Mouse (Mus musculus) layer of hippocampus, adult 8-10 months (tissue): ENCODE measurements around the gene Dscaml1. TPM values are rescaled to one million over a fixed set of nuclear protein-coding genes. Genes with fewer than 3 reads are reported as not detected.

ENCODE experiments used
- DNase-seq, 2 experiments: peaks; one replicate each; pipeline ENCODE4 v3.0.0; 2022; ENCODE audit warnings: low spot score in 2 of 2
- total RNA-seq, 4 experiments: library from RNA; stranded (reverse); gene quantifications; 2 replicates each; pipeline ENCODE4 v1.2.4; 2022

The Dscaml1 gene
- 100 to 1,000 TPM in 1 of 4 experiments, 10 to 100 TPM in 3; 84.0 to 101 (median 88.8) TPM for total RNA-seq

DNA sequence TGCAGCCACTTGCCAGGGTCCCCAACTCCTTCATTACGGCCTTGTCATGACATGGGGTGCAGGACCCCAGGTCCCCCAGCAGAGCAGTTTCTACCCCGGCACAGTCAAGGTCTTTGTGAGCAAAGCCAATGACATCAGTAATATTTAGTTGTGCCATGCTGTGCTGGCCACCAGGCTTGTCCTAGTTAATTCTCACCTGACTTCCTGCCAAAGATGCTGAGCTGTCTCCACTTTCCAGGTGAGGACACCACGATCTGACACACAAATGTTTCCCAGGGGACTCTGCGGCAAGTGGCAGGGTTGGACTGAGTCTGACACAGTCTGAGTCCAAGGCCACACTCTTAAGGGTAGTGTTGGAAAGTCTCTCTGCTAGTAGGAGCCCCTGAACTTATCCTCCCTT, at the start of gene Dscaml1:
TSS of gene Dscaml1 (plus strand) at position 173 of the 400 bp plus-strand sequence.
- DNase-seq = no peak

DNA sequence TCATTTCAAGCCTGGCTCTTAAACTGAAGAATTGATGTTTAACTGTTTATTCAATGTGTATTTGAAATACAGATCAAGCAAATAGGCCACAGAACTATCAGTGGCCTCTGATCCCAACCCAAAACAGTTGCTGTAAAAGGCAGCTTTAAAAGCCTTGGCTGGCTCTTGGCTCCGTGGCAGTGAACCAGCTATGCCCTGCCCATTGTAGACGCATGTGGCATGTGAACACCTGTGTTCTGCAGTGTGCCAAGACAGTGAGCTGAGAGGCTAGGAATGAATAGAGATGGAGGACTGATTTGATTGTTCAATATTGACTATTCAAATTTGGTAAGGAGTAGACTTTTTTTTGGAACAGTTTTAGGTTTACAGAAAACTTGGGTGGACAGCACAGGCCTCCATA, 49.5 kb upstream of the Dscaml1 start:
- no peak for DNase-seq

DNA sequence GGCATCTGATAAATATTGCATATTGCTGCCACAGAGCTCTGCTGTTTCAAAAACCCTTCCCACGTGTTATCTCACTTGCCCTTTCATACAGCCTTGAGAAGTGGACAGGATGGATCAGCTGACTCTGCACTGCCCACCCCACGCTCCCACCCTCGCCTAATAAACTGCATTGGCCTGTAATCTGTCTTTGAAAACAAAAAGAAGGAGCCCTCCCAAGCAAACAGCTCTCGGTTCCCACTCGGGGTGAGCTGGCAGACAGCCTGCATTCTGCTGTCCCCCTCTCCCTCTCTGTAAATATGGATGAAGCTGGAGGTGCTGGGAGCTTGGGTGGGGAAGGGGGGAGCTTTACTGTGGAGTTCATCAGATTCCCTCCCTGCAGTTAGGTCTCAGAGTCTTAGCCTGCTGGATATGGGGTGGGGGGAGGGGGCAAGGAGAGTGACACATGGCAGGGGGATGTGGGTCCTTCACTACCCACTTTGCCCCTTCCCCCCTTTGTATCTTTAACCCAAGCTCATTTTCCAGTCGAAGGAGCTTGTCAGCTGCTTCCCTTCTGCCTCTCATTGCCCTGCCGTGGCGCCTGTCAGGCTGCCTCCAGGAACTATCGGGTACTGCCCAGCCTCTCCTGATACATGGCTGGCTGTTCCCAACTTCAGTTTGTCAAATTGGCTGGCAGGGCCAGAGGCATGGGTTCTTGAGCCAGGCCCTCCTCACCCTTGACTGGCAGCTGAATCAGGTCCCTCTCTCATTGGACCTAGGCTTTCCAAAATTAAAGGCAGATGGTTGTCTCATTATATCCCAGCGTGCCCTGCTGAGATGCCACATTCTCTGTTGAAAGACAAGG, 45.8 kb upstream of the Dscaml1 start:
- DNase-seq = no peak

DNA sequence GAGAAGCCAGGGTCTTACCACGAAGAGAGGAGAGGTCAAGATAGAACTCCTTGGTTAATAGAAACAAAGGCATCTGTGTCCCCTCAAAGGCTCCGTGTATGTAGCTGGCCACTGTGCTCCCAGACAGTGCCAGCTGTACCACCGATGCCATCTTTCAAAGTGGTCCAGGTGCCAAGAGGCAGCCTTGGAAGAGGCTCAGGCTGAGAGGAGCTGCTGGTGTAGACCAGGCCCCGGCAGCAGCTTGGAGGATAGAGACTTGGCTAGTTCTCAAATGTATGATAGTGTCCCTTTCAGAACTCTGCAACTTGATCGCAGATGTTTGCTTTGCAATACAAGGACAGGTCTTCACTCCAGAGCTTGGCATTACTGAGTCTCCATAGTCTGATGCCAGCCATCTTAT, 44.1 kb upstream of the Dscaml1 start:
- no peak for DNase-seq

DNA sequence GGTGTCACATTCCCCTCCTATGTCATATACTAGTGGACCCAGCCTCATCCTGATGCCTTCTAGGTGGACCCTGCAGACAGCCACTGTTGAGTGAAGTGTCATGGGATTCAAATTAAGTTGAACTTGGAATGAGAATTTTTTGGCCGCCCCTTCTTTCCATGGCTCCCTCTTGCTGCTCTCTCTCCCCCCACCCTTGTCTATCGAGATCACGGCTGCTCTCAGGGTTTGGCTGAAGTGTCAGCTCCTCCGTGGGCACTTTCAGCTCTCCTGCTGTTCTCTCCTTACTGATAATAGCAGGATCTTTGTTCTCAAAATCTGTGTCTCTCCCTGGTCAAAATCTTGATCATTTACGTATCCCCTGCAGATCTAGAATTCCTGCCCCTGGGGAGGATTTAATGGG, 43.6 kb upstream of the Dscaml1 start:
- no peak for DNase-seq

DNA sequence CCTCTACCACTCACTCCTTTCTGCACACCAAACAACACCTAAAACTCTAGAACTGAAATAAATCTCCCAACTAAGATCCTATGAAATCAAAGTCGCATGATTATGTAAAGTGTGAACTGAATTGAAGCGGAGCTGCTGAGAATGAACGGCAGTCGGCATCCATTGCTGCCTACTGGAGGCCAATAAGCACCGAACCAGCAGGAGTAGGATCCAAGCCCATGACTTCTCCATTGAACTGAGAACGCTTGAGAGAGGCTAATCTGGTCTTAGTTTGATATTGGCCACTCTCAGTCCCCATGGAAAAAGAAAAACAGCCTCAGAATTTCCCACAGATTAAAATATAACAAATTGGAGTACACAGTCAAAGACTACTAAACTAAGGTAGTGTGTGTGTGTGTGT, 42.5 kb upstream of the Dscaml1 start:
- no peak for DNase-seq

DNA sequence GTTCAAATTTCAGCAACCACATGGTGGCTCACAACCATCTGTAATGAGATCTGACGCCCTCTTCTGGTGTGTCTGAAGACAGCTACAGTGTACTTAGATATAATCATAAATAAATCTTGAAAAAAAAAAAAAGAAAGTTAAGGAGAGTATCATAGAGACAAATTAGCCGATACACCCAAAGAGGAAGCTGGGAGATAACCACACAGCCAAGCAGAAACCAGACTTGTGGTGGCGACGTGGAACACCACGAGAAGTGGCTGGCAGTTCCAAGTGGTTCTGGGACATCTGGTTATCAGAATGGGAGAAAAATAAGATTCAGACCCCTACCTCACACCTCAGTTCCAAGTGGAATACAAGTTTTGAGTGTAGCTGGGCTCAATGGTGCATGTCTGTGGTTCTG, 39.7 kb upstream of the Dscaml1 start:
- DNase-seq = no peak

DNA sequence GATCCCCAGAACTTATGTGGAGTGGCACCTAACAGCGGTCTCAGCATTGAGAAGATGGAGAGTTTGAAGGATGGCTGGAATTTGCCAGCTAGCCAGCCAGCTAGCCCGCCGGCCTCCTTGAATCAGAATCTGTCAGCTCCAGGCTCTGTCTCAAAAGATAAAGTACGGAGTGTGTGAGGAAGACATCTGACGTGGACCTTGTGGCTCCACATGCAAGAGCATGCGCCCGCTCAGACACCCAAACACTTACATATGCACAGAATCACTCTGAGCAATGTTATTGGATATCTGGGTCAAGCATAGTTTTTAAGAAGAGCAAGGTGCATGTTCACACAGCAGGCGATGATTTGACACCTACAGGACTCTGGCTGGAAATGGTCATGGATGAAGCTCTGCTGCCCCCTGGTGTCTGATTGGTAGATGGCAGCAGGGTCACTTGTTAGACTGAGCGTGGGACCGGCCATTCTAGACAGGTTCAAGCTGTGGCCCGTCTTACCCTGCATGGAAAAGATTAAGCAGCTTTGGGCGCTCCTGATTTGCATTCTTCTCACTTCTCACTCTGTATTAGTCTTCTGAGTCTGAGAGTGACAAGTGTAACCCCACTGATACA, 37.9 kb upstream of the Dscaml1 start:
- peak; percentile 75 to 93 for DNase-seq

DNA sequence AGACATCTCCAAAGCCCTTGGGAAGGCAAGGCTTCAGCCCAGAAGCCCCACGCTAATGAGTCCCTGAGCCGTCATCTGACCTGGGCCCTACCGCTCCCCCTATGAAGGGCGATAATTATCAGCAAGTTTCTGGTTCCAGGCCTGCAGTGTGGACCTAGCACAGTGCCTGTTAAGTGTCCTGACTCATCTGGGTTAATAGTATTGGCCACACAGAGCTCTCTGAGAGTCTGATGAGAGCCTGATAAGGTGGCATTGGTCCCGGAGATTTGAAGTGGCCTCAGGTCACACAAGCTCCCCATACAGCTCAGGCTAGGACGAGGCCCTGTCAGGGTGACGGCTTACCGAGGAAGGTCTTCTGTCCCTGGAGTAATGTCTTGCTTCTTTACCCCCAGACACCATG, 36.8 kb upstream of the Dscaml1 start:
- DNase-seq = no peak

DNA sequence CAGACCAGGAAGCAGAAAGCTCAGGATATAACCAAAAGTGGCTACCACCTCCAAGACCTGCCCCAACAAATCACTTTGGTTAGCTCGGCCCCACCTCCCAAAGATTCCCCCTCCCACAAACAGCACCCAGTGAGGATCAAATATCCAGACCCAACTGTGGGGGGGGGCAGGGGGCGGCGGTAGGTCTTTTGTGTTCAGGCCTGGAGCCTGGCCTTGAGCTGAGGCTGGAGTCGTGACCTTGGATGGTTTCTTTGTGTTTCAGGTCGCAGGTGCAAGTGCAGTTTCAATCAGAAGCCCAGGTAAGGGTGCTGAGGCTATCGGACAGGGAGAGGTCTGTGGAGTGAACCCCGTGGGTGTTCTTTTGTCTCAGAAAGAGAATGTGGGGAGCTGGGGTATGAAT, 35.1 kb upstream of the Dscaml1 start:
- DNase-seq = no peak

DNA sequence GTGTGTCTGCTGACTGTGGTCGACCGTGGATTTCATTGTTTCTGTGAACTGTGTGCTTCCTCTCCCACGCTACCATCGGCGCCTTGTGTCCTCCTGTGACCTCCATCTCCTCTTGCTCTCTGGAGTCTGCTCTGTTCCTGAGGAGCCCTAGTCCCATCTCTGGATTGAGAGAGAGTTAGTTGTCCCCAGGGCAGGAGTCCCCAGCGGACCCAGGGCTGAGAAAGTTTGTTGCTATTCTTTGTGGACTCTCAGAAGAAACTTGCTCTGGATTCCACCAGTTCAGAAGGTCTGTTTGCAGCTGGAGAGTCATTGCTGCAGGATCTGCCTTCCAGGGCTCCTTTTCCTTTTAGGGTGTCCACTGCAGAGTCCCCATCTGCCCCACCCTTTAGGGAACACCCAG, 31.2 kb upstream of the Dscaml1 start:
- DNase-seq = no peak

DNA sequence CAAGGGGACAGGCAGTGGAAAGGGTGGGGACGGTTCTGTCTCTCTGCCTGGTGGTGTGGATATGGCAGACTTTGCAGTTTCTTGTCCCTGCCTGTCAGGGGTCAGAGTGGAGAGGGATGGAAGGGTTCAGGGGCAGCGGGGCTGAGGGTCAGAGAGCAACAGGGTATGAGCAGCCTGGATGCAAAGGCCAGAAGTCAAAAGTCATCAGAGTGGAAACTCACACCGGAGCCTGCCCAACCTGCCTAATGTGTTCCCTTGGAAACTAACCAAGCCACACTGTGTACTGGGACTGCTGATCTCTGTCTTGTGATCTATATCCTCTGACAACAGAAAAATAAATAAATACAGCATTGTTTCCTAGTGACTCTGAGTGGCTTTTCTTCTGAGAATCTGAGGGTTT, 30.6 kb upstream of the Dscaml1 start:
- no peak for DNase-seq

DNA sequence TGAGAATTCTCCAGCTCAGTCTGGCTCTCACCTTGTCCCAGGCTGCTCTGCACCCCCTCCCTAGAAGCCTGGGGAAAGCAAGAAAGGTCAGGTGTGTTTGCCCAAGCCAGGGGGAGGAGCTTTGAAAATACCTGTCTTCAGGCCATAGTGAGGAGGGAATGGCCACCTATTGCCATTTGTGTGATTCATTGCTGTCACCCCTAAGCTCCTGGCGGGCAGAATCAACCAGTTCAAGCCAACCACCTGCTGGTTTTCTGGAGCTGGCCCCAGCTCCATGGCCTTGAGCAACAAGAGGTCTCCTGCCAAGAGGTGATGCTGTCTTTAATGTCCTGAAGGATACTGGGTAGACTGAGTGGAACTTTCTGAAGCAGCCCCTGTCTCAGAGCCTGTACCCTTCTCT, 28.1 kb upstream of the Dscaml1 start:
- DNase-seq = no peak

DNA sequence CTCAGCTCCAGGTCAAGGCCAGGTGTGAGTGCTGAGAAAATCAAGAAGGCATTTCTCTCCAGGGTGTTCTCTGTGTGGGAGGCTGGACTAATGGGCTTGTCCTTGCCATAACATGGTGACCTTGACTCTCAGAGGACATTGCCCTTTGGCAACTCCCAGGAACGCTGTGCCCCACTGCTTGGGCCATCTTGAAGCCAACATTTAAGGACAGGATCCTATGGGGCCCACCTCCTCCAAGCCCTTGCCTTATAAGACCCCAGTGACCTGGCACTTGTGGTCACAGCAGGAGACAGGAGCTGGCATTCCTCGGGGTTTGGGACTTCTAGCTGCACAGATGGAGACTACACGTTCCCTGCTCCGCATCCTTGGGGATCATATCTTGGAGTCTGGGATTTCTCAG, 27.0 kb upstream of the Dscaml1 start, which contains the start of gene Fxyd2:
TSS of gene Fxyd2 (plus strand) at position 236 of the 400 bp plus-strand sequence.
- DNase-seq = no peak

DNA sequence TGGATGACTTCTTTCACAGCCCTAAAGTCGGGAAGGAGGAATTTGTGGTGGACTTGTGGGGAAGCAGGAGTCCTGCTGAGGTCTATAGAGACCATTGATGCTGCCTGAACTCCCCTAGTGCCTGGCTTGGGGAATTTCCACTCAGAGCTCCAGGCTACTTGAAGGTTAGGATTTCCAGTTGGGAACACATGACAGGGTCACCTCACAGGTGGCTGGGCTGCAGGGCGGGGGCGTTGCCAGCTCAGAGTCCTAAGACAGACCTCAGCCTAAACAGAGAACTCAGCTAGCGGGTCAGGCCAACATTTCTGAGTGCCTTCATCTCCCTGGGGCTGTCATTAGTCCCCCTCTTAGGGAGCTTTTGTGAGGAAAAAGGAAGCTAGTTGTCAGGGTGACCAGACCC, 24.6 kb upstream of the Dscaml1 start:
- DNase-seq = no peak

DNA sequence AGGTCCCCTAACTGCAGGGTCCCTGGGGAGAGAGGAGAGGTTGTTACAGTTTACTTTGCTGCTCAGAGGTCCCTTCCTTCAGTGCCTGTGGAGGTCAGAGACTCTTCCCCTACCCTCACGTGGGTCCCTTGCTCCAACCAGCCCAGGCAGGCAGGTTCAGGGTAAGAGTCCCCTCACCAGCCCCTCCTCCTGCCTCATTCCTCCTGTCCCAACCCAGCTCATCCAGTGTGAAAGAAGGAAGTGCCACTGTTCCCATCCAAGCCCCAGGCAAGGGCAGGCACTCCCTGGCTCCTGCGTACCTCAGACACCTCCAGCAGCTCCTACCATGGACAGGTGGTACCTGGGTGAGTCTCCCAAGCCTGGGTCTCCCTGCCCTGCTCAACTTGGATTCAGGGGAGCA, 23.5 kb upstream of the Dscaml1 start:
- DNase-seq = no peak

DNA sequence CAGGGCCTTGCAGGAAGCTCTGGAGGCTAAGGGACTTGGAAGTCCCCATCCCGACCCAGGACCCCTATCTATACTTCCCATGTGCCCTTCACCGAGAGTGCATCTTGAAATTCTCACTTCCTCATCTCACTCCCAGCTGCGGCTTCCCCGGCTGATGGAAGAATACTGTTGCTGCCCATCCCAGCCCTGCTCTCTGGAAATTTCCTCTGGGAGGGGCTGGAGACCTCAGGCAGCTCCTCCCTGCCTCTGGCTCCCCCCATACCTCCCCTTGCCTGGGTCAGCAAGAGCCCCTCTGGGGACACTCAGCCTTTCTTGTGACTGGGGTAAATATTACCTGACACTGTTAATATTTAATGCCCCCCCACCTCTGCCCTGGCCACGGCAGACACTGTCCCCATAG, 20.7 kb upstream of the Dscaml1 start:
- no peak for DNase-seq

DNA sequence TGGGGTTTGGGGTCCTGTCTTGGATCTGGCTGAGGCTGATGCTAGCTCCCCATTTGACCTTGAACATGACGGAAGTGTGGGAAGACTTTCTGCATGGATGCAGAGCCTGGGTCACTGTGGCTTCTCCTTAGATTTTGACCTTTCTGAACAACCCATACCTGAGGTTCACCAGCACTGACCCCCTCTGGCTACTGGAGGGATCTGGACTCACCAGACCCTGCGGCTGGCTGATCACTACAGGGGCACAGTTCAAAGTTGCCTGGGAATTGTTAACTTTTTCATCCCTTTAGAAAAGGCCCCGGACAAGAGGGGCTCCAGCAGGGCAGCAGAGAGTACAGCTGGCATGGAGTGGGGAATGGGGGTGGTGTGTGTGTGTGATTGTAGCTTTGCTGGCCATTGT, 19.6 kb upstream of the Dscaml1 start:
- DNase-seq = no peak

DNA sequence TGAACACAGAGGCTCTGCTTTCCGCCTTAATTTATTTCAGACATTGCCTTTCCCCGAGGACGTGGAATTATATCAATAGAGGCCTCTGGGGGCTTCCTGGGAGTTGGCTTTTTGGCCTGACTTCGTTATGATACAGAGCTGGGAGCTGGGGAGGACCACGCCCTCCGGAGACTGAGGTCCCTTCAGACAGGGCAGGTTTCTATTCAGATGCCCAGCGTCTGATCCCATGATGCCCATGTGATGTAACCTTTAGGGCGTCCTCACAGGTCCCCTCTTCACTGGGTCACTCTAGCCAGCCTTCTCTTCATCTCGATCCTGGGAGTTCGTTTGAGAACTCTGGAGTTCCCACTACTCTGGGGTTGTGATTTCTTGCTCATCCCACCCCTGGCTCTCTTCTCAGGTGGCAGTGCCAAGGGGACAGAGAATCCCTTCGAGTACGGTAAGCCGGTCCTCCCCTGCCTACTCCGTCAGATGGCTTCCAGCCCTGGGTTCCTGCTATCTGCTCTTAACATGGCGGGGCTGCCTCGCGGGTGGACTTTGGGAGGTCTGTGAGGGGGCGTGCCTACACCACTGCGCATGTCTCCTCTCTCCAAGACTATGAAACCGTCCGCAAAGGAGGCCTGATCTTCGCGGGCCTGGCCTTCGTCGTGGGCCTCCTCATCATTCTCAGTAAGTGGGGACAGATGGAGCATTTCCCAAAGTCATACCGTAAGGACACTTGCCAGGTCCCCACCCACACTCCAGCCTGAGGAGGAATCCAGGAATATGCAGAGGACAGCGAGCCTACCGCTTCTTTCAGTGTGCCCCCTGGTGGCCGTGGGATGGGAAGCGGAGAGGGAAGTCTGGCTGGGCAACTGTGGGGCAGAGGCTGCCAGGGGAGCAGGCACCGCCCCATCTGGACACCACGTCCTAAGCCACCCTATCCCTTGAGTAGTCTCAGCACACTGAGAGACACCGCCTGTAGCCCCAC, 18.4 kb upstream of the Dscaml1 start:
- peak; percentile 67 to 79 for DNase-seq

DNA sequence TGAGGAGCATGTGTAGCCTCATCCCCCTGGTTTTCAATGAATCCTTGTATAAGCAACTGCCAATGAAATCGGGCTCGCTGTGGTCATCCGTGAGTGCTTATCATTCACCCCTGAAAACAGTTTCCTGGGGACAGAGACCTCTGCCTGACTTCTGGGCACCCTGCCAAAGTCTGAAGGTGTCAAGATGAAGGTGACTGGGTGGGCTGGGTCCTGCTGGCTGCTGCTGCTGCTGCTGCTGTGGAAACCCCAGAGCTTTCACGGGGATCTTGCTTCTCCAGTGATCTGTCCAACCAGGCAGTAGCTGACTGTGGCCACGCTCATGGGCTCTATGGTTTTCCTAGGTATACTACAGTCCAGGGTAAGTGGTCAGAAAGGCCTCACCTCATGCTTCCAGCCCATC, 16.2 kb upstream of the Dscaml1 start:
- DNase-seq = no peak

DNA sequence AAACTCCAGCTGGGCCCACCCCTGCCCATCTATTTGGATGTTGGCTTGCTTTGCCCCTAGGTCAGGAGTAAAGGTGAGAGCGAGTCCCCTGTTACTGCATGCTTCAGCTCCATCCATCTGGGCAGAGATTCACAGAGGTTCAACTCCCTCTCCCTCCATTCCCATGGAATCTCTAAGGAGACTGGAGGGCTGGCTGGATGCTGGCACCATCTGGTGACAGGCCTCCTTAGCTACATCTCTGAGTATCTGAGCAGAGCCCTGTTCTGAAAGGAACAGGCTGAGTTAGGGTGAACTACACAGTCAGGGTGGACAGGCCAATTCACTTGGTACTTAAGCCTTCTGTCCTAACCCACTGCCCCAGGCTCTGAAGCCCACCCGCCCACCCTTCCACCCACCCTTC, 15.8 kb upstream of the Dscaml1 start:
- DNase-seq = no peak

DNA sequence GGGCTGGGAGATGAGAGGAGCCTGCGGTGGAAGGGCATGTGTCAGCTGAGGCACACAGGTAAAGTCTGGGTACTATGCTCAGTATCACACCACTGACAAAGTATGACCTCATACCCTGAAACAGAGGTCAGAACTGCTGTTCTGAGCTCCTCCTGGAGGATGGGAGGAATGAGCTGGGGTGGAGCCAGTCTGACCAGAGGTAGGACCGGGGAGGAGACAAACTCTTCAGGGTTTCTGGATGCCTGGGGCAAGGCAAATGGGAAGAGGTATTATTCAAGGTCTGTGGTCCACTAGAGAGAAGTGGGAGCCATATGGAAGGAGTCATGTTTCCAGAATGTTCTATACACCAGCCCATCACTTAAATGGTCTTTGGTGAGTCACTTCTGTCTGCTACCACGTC, 15.3 kb upstream of the Dscaml1 start:
- no peak for DNase-seq
